8 mouse cellular contexts compared by ENCODE assay signal in genomic region chr4:45308046-45308445, GRCm38 (mm10). TPM values are rescaled to one million over a fixed set of nuclear protein-coding genes. Genes with fewer than 3 reads are reported as not detected.
A peak's percentile ranks its signal among the peaks of the same experiment; 100 is the strongest.
DNase-seq lines count a peak whose midpoint lies in the region; ATAC-seq and TF ChIP-seq lines count a peak whose summit lies in the region.

No protein-coding gene starts in this region.

- H3K27ac ChIP-seq in cortical plate, adult 2 months (ENCODE audit: insufficient read depth, low read length) = no peak overlapping the region

- H3K4me3 ChIP-seq in cortical plate, adult 2 months (ENCODE audit: insufficient read depth, low read length) = no peak overlapping the region

- TF ChIP-seq CTCF in cortical plate, adult 2 months (IDR thresholded peaks at IDR 0.05; ENCODE audit: extremely low read depth, insufficient read depth, low read length) = peak; percentile 68

- TF ChIP-seq POLR2A in cortical plate, adult 2 months (IDR thresholded peaks at IDR 0.05; ENCODE audit: extremely low read depth, insufficient read depth, low read length) = no peak

- intact Hi-C loops in left cerebral cortex, postnatal 4 days (cut with DNase I) = loop anchor here (10.0 kb wide), 1 partner anchor 273 kb away; no protein-coding TSS in a partner anchor

- peak; percentile 27 to 54 for DNase-seq in adrenal gland, postnatal 36 days
- DNase-seq in adrenal gland, postnatal 4 days (ENCODE audit: low spot score in 2 of 2) = no peak
- DNase-seq in left cerebral cortex, postnatal 4 days = peak; percentile 31
- DNase-seq in left cerebral cortex, adult 8-10 months (ENCODE audit: low spot score in 2 of 2) = no peak
- DNase-seq in thymus, postnatal 25 days = no peak
- DNase-seq in B cell, adult 2 months = no peak

- H3K4me1 ChIP-seq in cortical plate, adult 2 months (ENCODE audit: control insufficient read depth, insufficient read depth, low read length) = no peaks in the 10 kb centered on the region

- ATAC-seq in megakaryocyte progenitor cell, adult 5-6 weeks (replicated peaks; ENCODE audit: poor library complexity) = peak; percentile 83

RNA-seq across cellular contexts. Expression of gene Trmt10b, which starts 11.1 kb away (rescaled TPM):
- total RNA-seq in adrenal gland, postnatal 36 days (2021) = 10 to 100 TPM in 1 of 2 experiments, 1 to 10 TPM in 1; 9.8 to 12.4 TPM
- total RNA-seq in adrenal gland, postnatal 4 days (2021) = 10 to 100 TPM; 11.7 to 12.6 TPM
- 10 to 100 TPM; 16.8 to 23.2 TPM for total RNA-seq in left cerebral cortex, postnatal 4 days (2021)
- 10 to 100 TPM; 15.0 to 20.7 (median 16.7) TPM for total RNA-seq in left cerebral cortex, adult 8-10 months (2022)
- polyA plus RNA-seq in cortical plate, adult 2 months (2012; rRNA removed) = 13.5 and 16.6 TPM in 2 replicates
- 17.3 TPM in 2 replicates for total RNA-seq in megakaryocyte progenitor cell, adult 5-6 weeks (2015)
- total RNA-seq in megakaryocyte progenitor cell, adult 5-6 weeks (2017) = 21.9 and 25.7 TPM in 2 replicates

RNA-seq across cellular contexts. Expression of gene Dcaf10, which starts 33.9 kb away (rescaled TPM):
- 10 to 100 TPM; 30.5 to 31.2 TPM for total RNA-seq in adrenal gland, postnatal 36 days (2021)
- total RNA-seq in adrenal gland, postnatal 4 days (2021) = 10 to 100 TPM; 30.2 to 35.2 TPM
- total RNA-seq in left cerebral cortex, postnatal 4 days (2021) = 10 to 100 TPM; 22.4 to 22.8 TPM
- 10 to 100 TPM; 15.8 to 18.4 (median 16.3) TPM for total RNA-seq in left cerebral cortex, adult 8-10 months (2022)
- 8.2 and 9.0 TPM in 2 replicates for polyA plus RNA-seq in cortical plate, adult 2 months (2012; rRNA removed)
- 16.2 and 16.3 TPM in 2 replicates for total RNA-seq in megakaryocyte progenitor cell, adult 5-6 weeks (2015)
- total RNA-seq in megakaryocyte progenitor cell, adult 5-6 weeks (2017) = 10.2 and 12.3 TPM in 2 replicates

RNA-seq across cellular contexts. Expression of gene Exosc3, which starts 34.5 kb away (rescaled TPM):
- total RNA-seq in adrenal gland, postnatal 36 days (2021) = 10 to 100 TPM; 34.0 to 38.2 TPM
- total RNA-seq in adrenal gland, postnatal 4 days (2021) = 10 to 100 TPM; 30.7 to 33.6 TPM
- total RNA-seq in left cerebral cortex, postnatal 4 days (2021) = 10 to 100 TPM; 13.4 to 13.7 TPM
- 10 to 100 TPM; 12.0 to 16.8 (median 13.5) TPM for total RNA-seq in left cerebral cortex, adult 8-10 months (2022)
- 18.0 and 18.8 TPM in 2 replicates for polyA plus RNA-seq in cortical plate, adult 2 months (2012; rRNA removed)
- 79.7 and 89.4 TPM in 2 replicates for total RNA-seq in megakaryocyte progenitor cell, adult 5-6 weeks (2015)
- total RNA-seq in megakaryocyte progenitor cell, adult 5-6 weeks (2017) = 173 and 203 TPM in 2 replicates

Comparison
In these comparisons a context has a peak if more than half of its experiments do, and no peak if none do; other contexts are left out.
1. DNase-seq: peak in adrenal gland, postnatal 36 days (2 of 2) and left cerebral cortex, postnatal 4 days (single experiment); none in adrenal gland, postnatal 4 days (0 of 2), left cerebral cortex, adult 8-10 months (0 of 2), thymus, postnatal 25 days (single experiment) and B cell, adult 2 months (0 of 2).